30 mouse cellular contexts compared by ENCODE assay signal in genomic region chr1:90895004-90895403, GRCm38 (mm10). TPM values are rescaled to one million over a fixed set of nuclear protein-coding genes. Genes with fewer than 3 reads are reported as not detected.
A peak's percentile ranks its signal among the peaks of the same experiment; 100 is the strongest.
DNase-seq lines count a peak whose midpoint lies in the region; ATAC-seq and TF ChIP-seq lines count a peak whose summit lies in the region.
"Had no signal": no experiment of that assay in that cellular context is flagged by ENCODE, and none has a peak within 500 bp of the region (broad histone marks: within the 10 kb centered on the region; RNA-seq: fewer than 3 reads in every experiment).

No protein-coding gene starts in this region.

- WGBS in intestine, embryonic 15.5 days: 57% methylated on average over 3 of the region's 3 CpGs
- WGBS in intestine, postnatal 0 days: 52% methylated on average over 3 of the region's 3 CpGs
- 62% methylated on average over 3 of the region's 3 CpGs for WGBS in intestine, embryonic 16.5 days

- no peaks in the 10 kb centered on the region for H3K27me3 ChIP-seq in intestine, embryonic 15.5 days (replicated peaks)
- H3K27me3 ChIP-seq in intestine, postnatal 0 days (replicated peaks; ENCODE audit: control insufficient read depth, insufficient read depth, low read length): no peaks in the 10 kb centered on the region
- H3K27me3 ChIP-seq in intestine, embryonic 16.5 days (replicated peaks; ENCODE audit: control insufficient read depth, insufficient read depth, low read length): no peaks in the 10 kb centered on the region
- H3K27me3 ChIP-seq: embryonic facial prominence, embryonic 13.5 days; heart, embryonic 15.5 days; hindbrain, embryonic 13.5 days; liver, embryonic 13.5 days; midbrain, embryonic 13.5 days; neural tube, embryonic 13.5 days; Patski had no signal

- no peak for TF ChIP-seq CTCF in intestine, postnatal 0 days (IDR thresholded peaks at IDR 0.05; ENCODE audit: low read depth)

- peak overlapping the region; percentile 62 for H3K27ac ChIP-seq in intestine, embryonic 15.5 days
- H3K27ac ChIP-seq in intestine, postnatal 0 days (ENCODE audit: low read depth, low read length): no peak overlapping the region
- H3K27ac ChIP-seq in intestine, embryonic 16.5 days (ENCODE audit: low read length): peak overlapping the region; percentile 20
- H3K27ac ChIP-seq: embryonic facial prominence, embryonic 13.5 days; heart, embryonic 15.5 days; hindbrain, embryonic 13.5 days; left cerebral cortex, adult 2 months; liver, embryonic 13.5 days; midbrain, embryonic 13.5 days; neural tube, embryonic 13.5 days had no signal

- peak; percentile 23 for DNase-seq in gastrocnemius, adult 18-20 months (ENCODE audit: low spot score)
- DNase-seq in gastrocnemius, adult 8-10 months (ENCODE audit: low spot score in 2 of 2): no peak
- DNase-seq in adipocyte (ENCODE audit: low spot score): peak; percentile 39
- DNase-seq in urinary bladder, adult 18-20 months (ENCODE audit: low spot score in 2 of 2): no peak
- no peak for DNase-seq in thymus, postnatal 36 days
- DNase-seq: adrenal gland, postnatal 14 days; cerebellum, adult 11 months; cerebellum, postnatal 10 days; kidney, postnatal 14 days; left cerebral cortex, postnatal 4 days; liver, embryonic 13.5 days; right cerebral cortex, adult 18-20 months had no signal

- no peak overlapping the region for H3K4me2 ChIP-seq in intestine, embryonic 15.5 days (replicated peaks)
- H3K4me2 ChIP-seq in intestine, postnatal 0 days (replicated peaks; ENCODE audit: low read depth): no peak overlapping the region
- H3K4me2 ChIP-seq in intestine, embryonic 16.5 days (ENCODE audit: low read depth, low read length): no peak overlapping the region
- H3K4me2 ChIP-seq: embryonic facial prominence, embryonic 13.5 days; heart, embryonic 15.5 days; hindbrain, embryonic 13.5 days; liver, embryonic 13.5 days; midbrain, embryonic 13.5 days; neural tube, embryonic 13.5 days had no signal

- no peaks in the 10 kb centered on the region for H3K9me3 ChIP-seq in intestine, embryonic 15.5 days
- H3K9me3 ChIP-seq in intestine, postnatal 0 days (ENCODE audit: control insufficient read depth): 0 out of 2 replicates have a peak, but pooled peaks cover 7% of the 10 kb centered on the region
- no peaks in the 10 kb centered on the region for H3K9me3 ChIP-seq in intestine, embryonic 16.5 days (ENCODE audit: control insufficient read depth, low read length)
- H3K9me3 ChIP-seq: heart, embryonic 15.5 days; liver, embryonic 13.5 days had no signal

- no peak overlapping the region for H3K9ac ChIP-seq in intestine, embryonic 15.5 days
- no peak overlapping the region for H3K9ac ChIP-seq in intestine, postnatal 0 days (ENCODE audit: low read depth, low read length)
- no peak overlapping the region for H3K9ac ChIP-seq in intestine, embryonic 16.5 days (ENCODE audit: low read depth, low read length)
- H3K9ac ChIP-seq: embryonic facial prominence, embryonic 13.5 days; heart, embryonic 15.5 days; hindbrain, embryonic 13.5 days; liver, embryonic 13.5 days; midbrain, embryonic 13.5 days; neural tube, embryonic 13.5 days had no signal

- peaks cover 9% of the 10 kb centered on the region; the same call in 1 of the 2 replicates for H3K4me1 ChIP-seq in intestine, embryonic 15.5 days (replicated peaks)
- H3K4me1 ChIP-seq in intestine, postnatal 0 days (replicated peaks; ENCODE audit: control insufficient read depth, insufficient read depth, low read length): no peaks in the 10 kb centered on the region
- peaks cover 8% of the 10 kb centered on the region; the same call in 1 of the 2 replicates for H3K4me1 ChIP-seq in intestine, embryonic 16.5 days (ENCODE audit: control insufficient read depth, insufficient read depth, low read length)
- H3K4me1 ChIP-seq: liver, embryonic 13.5 days; midbrain, embryonic 13.5 days had no signal

- H3K36me3 ChIP-seq in intestine, embryonic 15.5 days: no peaks in the 10 kb centered on the region
- no peaks in the 10 kb centered on the region for H3K36me3 ChIP-seq in intestine, postnatal 0 days (ENCODE audit: control insufficient read depth, insufficient read depth)
- no peaks in the 10 kb centered on the region for H3K36me3 ChIP-seq in intestine, embryonic 16.5 days (ENCODE audit: control insufficient read depth, insufficient read depth, low read length)
- H3K36me3 ChIP-seq: embryonic facial prominence, embryonic 13.5 days; heart, embryonic 15.5 days; hindbrain, embryonic 13.5 days; liver, embryonic 13.5 days; midbrain, embryonic 13.5 days; neural tube, embryonic 13.5 days had no signal

- H3K4me3 ChIP-seq in intestine, embryonic 15.5 days (replicated peaks): no peak overlapping the region
- no peak overlapping the region for H3K4me3 ChIP-seq in intestine, postnatal 0 days (ENCODE audit: low read depth, low read length)
- H3K4me3 ChIP-seq in intestine, embryonic 16.5 days (ENCODE audit: low read length): no peak overlapping the region
- H3K4me3 ChIP-seq: embryonic facial prominence, embryonic 13.5 days; heart, embryonic 15.5 days; hindbrain, embryonic 13.5 days; left cerebral cortex, adult 2 months; liver, embryonic 13.5 days; midbrain, embryonic 13.5 days; neural tube, embryonic 13.5 days had no signal

- ATAC-seq in intestine, embryonic 15.5 days: no peak
- ATAC-seq in intestine, postnatal 0 days: no peak
- no peak for ATAC-seq in intestine, embryonic 16.5 days
- ATAC-seq: CD4-positive, CD25-positive, alpha-beta regulatory T cell, adult 4 months; forebrain, embryonic 16.5 days; inflammation-experienced regulatory T-cells, adult 6 months; lung, postnatal 0 days; midbrain, embryonic 13.5 days; Patski had no signal

RNA-seq across cellular contexts. Expression of gene Mlph, which starts 19.9 kb away (rescaled TPM):
- under 1 TPM; 0.21 to 0.32 TPM for total RNA-seq in gastrocnemius, adult 18-20 months (2021)
- under 1 TPM; 0.27 to 0.54 (median 0.31) TPM for total RNA-seq in gastrocnemius, adult 8-10 months (2022)
- 0.85 and 1.6 TPM in 2 replicates for polyA plus RNA-seq in intestine, embryonic 15.5 days (2015; fragmentation: Nextera tagmentation; extraction: Ambion mirVana)
- 3.0 and 3.4 TPM in 2 replicates for polyA plus RNA-seq in intestine, postnatal 0 days (2015; fragmentation: Nextera tagmentation; extraction: Ambion mirVana)
- polyA plus RNA-seq in intestine, embryonic 16.5 days (2015; fragmentation: Nextera tagmentation; extraction: Ambion mirVana): 3.2 and 3.3 TPM in 2 replicates
- polyA plus RNA-seq: CD4-positive, CD25-positive, alpha-beta regulatory T cell, adult 4 months; inflammation-experienced regulatory T-cells, adult 6 months had no signal

RNA-seq across cellular contexts. Expression of gene Col6a3, which starts 51.2 kb away (rescaled TPM):
- 10 to 100 TPM; 24.8 to 30.5 TPM for total RNA-seq in gastrocnemius, adult 18-20 months (2021)
- total RNA-seq in gastrocnemius, adult 8-10 months (2022): 10 to 100 TPM; 12.8 to 21.0 (median 16.7) TPM
- polyA plus RNA-seq in intestine, embryonic 15.5 days (2015; fragmentation: Nextera tagmentation; extraction: Ambion mirVana): 73.2 and 74.5 TPM in 2 replicates
- polyA plus RNA-seq in intestine, postnatal 0 days (2015; fragmentation: Nextera tagmentation; extraction: Ambion mirVana): 31.5 and 33.3 TPM in 2 replicates
- 61.9 and 70.6 TPM in 2 replicates for polyA plus RNA-seq in intestine, embryonic 16.5 days (2015; fragmentation: Nextera tagmentation; extraction: Ambion mirVana)
- total RNA-seq: megakaryocyte progenitor cell, adult 5-6 weeks had no signal
- polyA plus RNA-seq: CD4-positive, CD25-positive, alpha-beta regulatory T cell, adult 4 months had no signal

RNA-seq across cellular contexts. Expression of gene Prlh, which starts 57.9 kb away (rescaled TPM):
- total RNA-seq in gastrocnemius, adult 18-20 months (2021): not detected
- not detected for total RNA-seq in gastrocnemius, adult 8-10 months (2022)
- not detected in 2 replicates for polyA plus RNA-seq in intestine, embryonic 15.5 days (2015; fragmentation: Nextera tagmentation; extraction: Ambion mirVana)
- polyA plus RNA-seq in intestine, postnatal 0 days (2015; fragmentation: Nextera tagmentation; extraction: Ambion mirVana): not detected in 2 replicates
- polyA plus RNA-seq in intestine, embryonic 16.5 days (2015; fragmentation: Nextera tagmentation; extraction: Ambion mirVana): not detected in 2 replicates
- total RNA-seq: adrenal gland, postnatal 14 days; ES-E14; layer of hippocampus, adult 8-10 months; left cerebral cortex, adult 2 months; left cerebral cortex, postnatal 4 days; megakaryocyte progenitor cell, adult 5-6 weeks had no signal
- polyA plus RNA-seq: CD4-positive, CD25-positive, alpha-beta regulatory T cell, adult 4 months; embryonic facial prominence, embryonic 13.5 days; forebrain, embryonic 16.5 days; heart, embryonic 15.5 days; hindbrain, embryonic 13.5 days; inflammation-experienced regulatory T-cells, adult 6 months; lung, postnatal 0 days; midbrain, embryonic 13.5 days; neural tube, embryonic 13.5 days; Patski; urinary bladder, adult 2 months had no signal

Comparison
In these comparisons a context has a peak if more than half of its experiments do, and no peak if none do; other contexts are left out.
1. DNase-seq: peak in gastrocnemius, adult 18-20 months (single experiment) and adipocyte (single experiment); none in gastrocnemius, adult 8-10 months (0 of 2), urinary bladder, adult 18-20 months (0 of 2) and thymus, postnatal 36 days (0 of 2).